Comparison of ENCODE assay signal across 8 mouse cellular contexts in the genomic region with DNA sequence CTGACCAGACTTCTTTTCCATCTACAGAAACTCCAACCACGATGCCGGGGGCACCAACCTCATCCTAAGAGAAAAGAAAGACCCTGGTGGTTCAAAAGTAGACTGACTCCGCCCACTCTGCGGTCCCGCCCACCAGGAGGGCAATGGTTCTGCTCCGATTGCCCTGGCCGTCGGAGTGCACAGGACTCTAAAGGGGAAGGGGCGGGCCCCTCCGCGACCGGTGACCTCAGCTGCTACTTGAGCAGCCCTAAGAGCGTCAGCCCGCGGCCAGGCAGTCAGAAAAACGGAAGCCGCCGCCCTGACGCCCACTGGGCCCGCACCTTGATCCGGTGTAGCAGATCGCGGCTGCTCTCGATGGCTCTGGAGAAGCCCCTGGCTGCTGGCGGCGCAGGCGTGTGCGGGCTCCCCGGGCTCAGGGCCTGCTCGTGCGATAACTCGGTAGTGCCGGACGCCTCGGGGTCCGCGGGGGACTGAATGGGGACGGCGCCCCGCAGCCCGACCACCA. TPM values are rescaled to one million over a fixed set of nuclear protein-coding genes. Genes with fewer than 3 reads are reported as not detected.
A peak's percentile ranks its signal among the peaks of the same experiment; 100 is the strongest.
DNase-seq lines count a peak whose midpoint lies in the region; ATAC-seq lines count a peak whose summit lies in the region.

No protein-coding gene starts in this region.

- peak overlapping the region; percentile 79 for H3K9ac ChIP-seq in intestine, embryonic 16.5 days (ENCODE audit: low read depth, low read length)
- H3K9ac ChIP-seq in limb, embryonic 12.5 days (replicated peaks) = peak overlapping the region; percentile 76
- peak overlapping the region; percentile 80 for H3K9ac ChIP-seq in midbrain, embryonic 14.5 days (replicated peaks; ENCODE audit: low read length)

- peak; percentile 86 for ATAC-seq in intestine, embryonic 16.5 days
- peak; percentile 80 for ATAC-seq in limb, embryonic 12.5 days (ENCODE audit: insufficient number of reproducible peaks, insufficient read depth, low FRiP score, low TSS enrichment, low read depth)
- ATAC-seq in midbrain, embryonic 14.5 days (ENCODE audit: low FRiP score, low TSS enrichment) = peak; percentile 79

- peaks cover 2% of the 10 kb centered on the region; the same call in 1 of the 2 replicates for H3K4me1 ChIP-seq in intestine, embryonic 16.5 days (ENCODE audit: control insufficient read depth, insufficient read depth, low read length)
- H3K4me1 ChIP-seq in limb, embryonic 12.5 days (replicated peaks) = peaks cover 7% of the 10 kb centered on the region
- H3K4me1 ChIP-seq in midbrain, embryonic 14.5 days (ENCODE audit: control insufficient read depth, insufficient read depth, low read length) = peaks cover 9% of the 10 kb centered on the region; the same call in 1 of the 2 replicates

- H3K4me2 ChIP-seq in intestine, embryonic 16.5 days (ENCODE audit: low read depth, low read length) = peak overlapping the region; percentile 77
- H3K4me2 ChIP-seq in limb, embryonic 12.5 days = peak overlapping the region; percentile 79
- H3K4me2 ChIP-seq in midbrain, embryonic 14.5 days (ENCODE audit: low read length) = peak overlapping the region; percentile 58

- H3K9me3 ChIP-seq in intestine, embryonic 16.5 days (ENCODE audit: control insufficient read depth, low read length) = no peaks in the 10 kb centered on the region
- no peaks in the 10 kb centered on the region for H3K9me3 ChIP-seq in limb, embryonic 12.5 days
- no peaks in the 10 kb centered on the region for H3K9me3 ChIP-seq in midbrain, embryonic 14.5 days (ENCODE audit: control insufficient read depth, low read length)

- peak; percentile 94 for DNase-seq in A20 (ENCODE audit: low read depth, low spot score)
- peak; percentile 84 for DNase-seq in adrenal gland, postnatal 10 days
- peak; percentile 88 for DNase-seq in embryo, embryonic 9.5 days (ENCODE audit: extremely low spot score)
- DNase-seq in gastrocnemius, postnatal 4 days (ENCODE audit: low spot score in 2 of 2) = peak; percentile 48 to 71
- DNase-seq in midbrain, embryonic 14.5 days = peak; percentile 82
- DNase-seq in spleen, adult 18-20 months = peak; percentile 87 to 88

- H3K27ac ChIP-seq in intestine, embryonic 16.5 days (ENCODE audit: low read length) = peak overlapping the region; percentile 80
- H3K27ac ChIP-seq in limb, embryonic 12.5 days = peak overlapping the region; percentile 87
- peak overlapping the region; percentile 90 for H3K27ac ChIP-seq in midbrain, embryonic 14.5 days (replicated peaks; ENCODE audit: low read depth, low read length)

- H3K36me3 ChIP-seq in intestine, embryonic 16.5 days (ENCODE audit: control insufficient read depth, insufficient read depth, low read length) = no peaks in the 10 kb centered on the region
- peaks cover 13% of the 10 kb centered on the region for H3K36me3 ChIP-seq in limb, embryonic 12.5 days
- peaks cover 13% of the 10 kb centered on the region for H3K36me3 ChIP-seq in midbrain, embryonic 14.5 days (ENCODE audit: control insufficient read depth, insufficient read depth, low read length)

- no peaks in the 10 kb centered on the region for H3K27me3 ChIP-seq in intestine, embryonic 16.5 days (replicated peaks; ENCODE audit: control insufficient read depth, insufficient read depth, low read length)
- no peaks in the 10 kb centered on the region for H3K27me3 ChIP-seq in limb, embryonic 12.5 days
- no peaks in the 10 kb centered on the region for H3K27me3 ChIP-seq in midbrain, embryonic 14.5 days (ENCODE audit: control insufficient read depth, insufficient read depth, low read length)

- WGBS in intestine, embryonic 16.5 days = under 1% methylated on average over 41 of the region's 41 CpGs
- WGBS in limb, embryonic 12.5 days = under 1% methylated on average over 41 of the region's 41 CpGs
- under 1% methylated on average over 41 of the region's 41 CpGs for WGBS in midbrain, embryonic 14.5 days

- H3K4me3 ChIP-seq in intestine, embryonic 16.5 days (ENCODE audit: low read length) = peak overlapping the region; percentile 97
- peak overlapping the region; percentile 94 for H3K4me3 ChIP-seq in limb, embryonic 12.5 days (replicated peaks)
- H3K4me3 ChIP-seq in midbrain, embryonic 14.5 days (replicated peaks; ENCODE audit: low read depth, low read length) = peak overlapping the region; percentile 93

RNA-seq across cellular contexts. Expression of gene Lactb, which starts 0.5 kb away (rescaled TPM):
- total RNA-seq in adrenal gland, postnatal 10 days (2021) = 10 to 100 TPM; 18.7 to 20.3 TPM
- 10 to 100 TPM; 13.5 to 17.5 TPM for total RNA-seq in gastrocnemius, postnatal 4 days (2021)
- polyA plus RNA-seq in intestine, embryonic 16.5 days (2015; fragmentation: Nextera tagmentation; extraction: Ambion mirVana) = 5.6 and 6.7 TPM in 2 replicates
- 7.4 and 8.2 TPM in 2 replicates for polyA plus RNA-seq in limb, embryonic 12.5 days (2016; fragmentation: Nextera tagmentation; extraction: Ambion mirVana)
- polyA plus RNA-seq in midbrain, embryonic 14.5 days (2014; fragmentation: Nextera tagmentation; extraction: Ambion mirVana) = 14.2 and 14.8 TPM in 2 replicates

RNA-seq across cellular contexts. Expression of gene Rps27l, which starts 28.9 kb away (rescaled TPM):
- 100 to 1,000 TPM; 312 to 350 TPM for total RNA-seq in adrenal gland, postnatal 10 days (2021)
- total RNA-seq in gastrocnemius, postnatal 4 days (2021) = 100 to 1,000 TPM; 185 to 210 TPM
- polyA plus RNA-seq in intestine, embryonic 16.5 days (2015; fragmentation: Nextera tagmentation; extraction: Ambion mirVana) = 763 and 818 TPM in 2 replicates
- polyA plus RNA-seq in limb, embryonic 12.5 days (2016; fragmentation: Nextera tagmentation; extraction: Ambion mirVana) = 723 and 758 TPM in 2 replicates
- polyA plus RNA-seq in midbrain, embryonic 14.5 days (2014; fragmentation: Nextera tagmentation; extraction: Ambion mirVana) = 245 and 251 TPM in 2 replicates

RNA-seq across cellular contexts. Expression of gene Rab8b, which starts 55.3 kb away (rescaled TPM):
- 10 to 100 TPM; 21.7 TPM for total RNA-seq in adrenal gland, postnatal 10 days (2021)
- total RNA-seq in gastrocnemius, postnatal 4 days (2021) = 10 to 100 TPM; 20.3 to 20.6 TPM
- 18.3 and 18.4 TPM in 2 replicates for polyA plus RNA-seq in intestine, embryonic 16.5 days (2015; fragmentation: Nextera tagmentation; extraction: Ambion mirVana)
- polyA plus RNA-seq in limb, embryonic 12.5 days (2016; fragmentation: Nextera tagmentation; extraction: Ambion mirVana) = 16.9 and 17.8 TPM in 2 replicates
- 20.8 and 27.6 TPM in 2 replicates for polyA plus RNA-seq in midbrain, embryonic 14.5 days (2014; fragmentation: Nextera tagmentation; extraction: Ambion mirVana)

Comparison
In these comparisons a context has a peak if more than half of its experiments do, and no peak if none do; other contexts are left out.
1. Peak in every context shown above with its lines: DNase-seq, ATAC-seq, H3K4me3 ChIP-seq and H3K27ac ChIP-seq.